Mouse (Mus musculus): ENCODE measurements around the gene Zfp710. TPM values are rescaled to one million over a fixed set of nuclear protein-coding genes. Genes with fewer than 3 reads are reported as not detected.
A peak's percentile ranks its signal among the peaks of the same experiment; 100 is the strongest.

The Zfp710 gene
- polyA plus RNA-seq, 1 experiment from 2014 or later = 5.9 TPM

- ATAC-seq (no peak), DNase-seq (no peak)
- Histone ChIP-seq H3K9ac (replicated peaks) (no peak overlapping the region), H3K4me3 (ENCODE audit: low read depth, low read length) (no peak overlapping the region), H3K4me1 (ENCODE audit: insufficient read depth) (peaks cover 61% of the 10 kb centered on the region), H3K27me3 (ENCODE audit: insufficient read depth, low read length) (no peaks in the 10 kb centered on the region), H3K9me3 (ENCODE audit: low read length) (no peaks in the 10 kb centered on the region), H3K4me2 (ENCODE audit: low read depth, low read length) (no peak overlapping the region), H3K36me3 (replicated peaks; ENCODE audit: insufficient read depth, low read length) (no peaks in the 10 kb centered on the region; the same call in 1 of the 2 replicates), H3K27ac (ENCODE audit: low read depth) (peak overlapping the region; percentile 16; the same call in 1 of the 2 replicates)
- 79% methylated on average over 8 of the region's 8 CpGs for WGBS (ENCODE audit: insufficient replicate concordance)
- TF ChIP-seq EP300 (IDR thresholded peaks at IDR 0.05; ENCODE audit: low read depth) = no peak
- TF ChIP-seq CTCF (IDR thresholded peaks at IDR 0.05; ENCODE audit: low read depth) = no peak
Observed at GRCm38 (mm10) chr7:80030987-80031386, 6.4 kb downstream of the Zfp710 start.

- Histone ChIP-seq H3K4me2 (ENCODE audit: low read depth, low read length) (no peak overlapping the region), H3K27me3 (ENCODE audit: insufficient read depth, low read length) (no peaks in the 10 kb centered on the region), H3K36me3 (replicated peaks; ENCODE audit: insufficient read depth, low read length) (no peaks in the 10 kb centered on the region; the same call in 1 of the 2 replicates), H3K27ac (ENCODE audit: low read depth) (peak overlapping the region; percentile 92; the same call in 1 of the 2 replicates), H3K4me1 (ENCODE audit: insufficient read depth) (peaks cover 61% of the 10 kb centered on the region), H3K4me3 (ENCODE audit: low read depth, low read length) (no peak overlapping the region), H3K9me3 (ENCODE audit: low read length) (no peaks in the 10 kb centered on the region), H3K9ac (replicated peaks) (no peak overlapping the region)
- DNase-seq (no peak), ATAC-seq (no peak)
- 72% methylated on average over 10 of the region's 10 CpGs for WGBS (ENCODE audit: insufficient replicate concordance)
- TF ChIP-seq CTCF (IDR thresholded peaks at IDR 0.05; ENCODE audit: low read depth) = no peak
- TF ChIP-seq EP300 (IDR thresholded peaks at IDR 0.05; ENCODE audit: low read depth) = no peak
Observed at GRCm38 (mm10) chr7:80031478-80031877, 6.9 kb downstream of the Zfp710 start.

DNA sequence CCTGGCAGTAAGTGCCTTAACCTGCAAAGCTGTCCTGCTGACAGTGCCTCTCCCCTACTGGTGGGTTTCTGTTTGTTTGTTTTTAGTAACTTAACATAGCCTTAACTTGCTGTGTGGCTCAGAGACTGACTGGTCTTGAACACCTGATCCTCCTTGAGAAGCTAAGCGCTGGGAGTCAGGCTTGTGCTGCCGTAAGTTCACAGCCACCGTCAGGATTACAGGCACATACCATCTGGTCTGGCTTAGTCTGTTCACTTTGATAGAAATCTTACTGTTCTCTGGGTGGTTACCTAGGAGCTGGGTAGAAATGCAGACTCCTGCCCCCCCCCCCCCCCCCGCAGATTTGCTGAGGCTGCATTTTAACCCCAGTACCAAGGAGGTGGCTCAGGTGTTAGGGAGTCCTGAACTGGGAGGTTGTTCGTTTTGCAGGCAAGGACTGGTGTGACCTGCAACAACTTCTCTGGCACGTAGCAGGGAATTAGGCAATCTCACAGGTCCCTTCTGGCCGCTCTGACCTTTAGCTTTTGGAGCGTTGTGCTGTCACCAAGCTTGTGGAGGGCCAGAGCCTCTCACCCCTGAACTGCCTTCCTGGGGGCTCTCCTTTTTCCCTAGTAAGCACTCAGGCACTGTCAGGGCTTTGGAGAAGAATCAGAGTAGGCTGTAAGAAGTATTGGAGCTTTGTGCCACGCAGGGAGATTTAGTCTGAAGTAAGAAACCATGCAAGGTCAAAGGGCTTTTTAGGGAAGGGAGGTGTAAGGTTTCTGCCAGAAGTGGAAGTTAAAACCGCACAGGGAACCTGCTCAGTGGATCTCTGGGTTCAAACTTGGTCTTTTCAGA lies 7.8 kb downstream of the Zfp710 start:
- H3K27ac ChIP-seq (ENCODE audit: low read depth) = peak overlapping the region; percentile 92
- peak overlapping the region; percentile 61 for H3K4me2 ChIP-seq (ENCODE audit: low read depth, low read length)
- peak overlapping the region; percentile 48 for H3K9ac ChIP-seq (replicated peaks)
- H3K4me1 ChIP-seq (ENCODE audit: insufficient read depth) = peaks cover 61% of the 10 kb centered on the region
- DNase-seq = peak; percentile 61
- H3K36me3 ChIP-seq (replicated peaks; ENCODE audit: insufficient read depth, low read length) = no peaks in the 10 kb centered on the region; the same call in 1 of the 2 replicates
- peak overlapping the region; percentile 4 for H3K4me3 ChIP-seq (ENCODE audit: low read depth, low read length)
- no peaks in the 10 kb centered on the region for H3K27me3 ChIP-seq (ENCODE audit: insufficient read depth, low read length)
- ATAC-seq = peak; percentile 73
- H3K9me3 ChIP-seq (ENCODE audit: low read length) = no peaks in the 10 kb centered on the region
- TF ChIP-seq EP300 (IDR thresholded peaks at IDR 0.05; ENCODE audit: low read depth) = no peak
- TF ChIP-seq CTCF (IDR thresholded peaks at IDR 0.05; ENCODE audit: low read depth) = no peak
- 18% methylated on average over 9 of the region's 10 CpGs for WGBS (ENCODE audit: insufficient replicate concordance)

DNA sequence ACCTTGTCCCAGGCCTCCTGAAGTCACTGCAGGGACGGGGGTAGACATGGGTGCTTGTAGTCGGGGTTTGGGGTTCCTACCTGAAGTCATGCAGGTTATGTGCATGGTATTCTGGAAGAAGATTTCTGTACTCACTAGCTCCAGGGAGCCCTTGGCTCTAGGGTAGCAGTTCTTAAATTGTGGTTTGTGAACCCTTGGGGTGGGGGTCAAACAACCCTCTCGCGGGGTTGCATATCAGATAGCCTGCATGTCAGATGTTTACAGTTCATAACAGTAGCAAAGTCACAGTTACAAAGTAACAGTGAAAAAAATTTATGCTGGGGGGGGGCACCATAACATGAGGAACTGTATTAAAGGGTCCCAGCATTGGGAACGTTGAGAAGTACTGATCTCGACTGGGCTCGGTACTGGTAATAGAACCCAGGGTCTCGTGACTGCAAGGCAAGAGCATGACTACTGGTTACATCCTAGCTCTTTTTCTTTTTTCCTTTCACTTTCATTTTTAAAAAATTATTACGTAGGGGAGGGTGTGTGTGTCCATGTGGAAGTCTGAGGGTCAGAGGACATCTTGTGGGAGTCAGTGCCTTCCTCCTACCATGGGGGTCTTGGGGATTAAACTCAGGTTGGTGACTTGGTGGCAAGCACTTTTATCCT lies 8.6 kb downstream of the Zfp710 start:
- WGBS (ENCODE audit: insufficient replicate concordance) = 13% methylated on average over 9 of the region's 9 CpGs
- H3K4me2 ChIP-seq (ENCODE audit: low read depth, low read length) = peak overlapping the region; percentile 61
- TF ChIP-seq EP300 (IDR thresholded peaks at IDR 0.05; ENCODE audit: low read depth) (peak; percentile 49), CTCF (IDR thresholded peaks at IDR 0.05; ENCODE audit: low read depth) (no peak)
- no peaks in the 10 kb centered on the region for H3K27me3 ChIP-seq (ENCODE audit: insufficient read depth, low read length)
- DNase-seq = no peak
- no peaks in the 10 kb centered on the region for H3K9me3 ChIP-seq (ENCODE audit: low read length)
- peaks cover 66% of the 10 kb centered on the region for H3K4me1 ChIP-seq (ENCODE audit: insufficient read depth)
- peak overlapping the region; percentile 4 for H3K4me3 ChIP-seq (ENCODE audit: low read depth, low read length)
- ATAC-seq = peak; percentile 50
- H3K36me3 ChIP-seq (replicated peaks; ENCODE audit: insufficient read depth, low read length) = no peaks in the 10 kb centered on the region; the same call in 1 of the 2 replicates
- H3K9ac ChIP-seq (replicated peaks) = peak overlapping the region; percentile 48
- peak overlapping the region; percentile 92 for H3K27ac ChIP-seq (ENCODE audit: low read depth)

DNA sequence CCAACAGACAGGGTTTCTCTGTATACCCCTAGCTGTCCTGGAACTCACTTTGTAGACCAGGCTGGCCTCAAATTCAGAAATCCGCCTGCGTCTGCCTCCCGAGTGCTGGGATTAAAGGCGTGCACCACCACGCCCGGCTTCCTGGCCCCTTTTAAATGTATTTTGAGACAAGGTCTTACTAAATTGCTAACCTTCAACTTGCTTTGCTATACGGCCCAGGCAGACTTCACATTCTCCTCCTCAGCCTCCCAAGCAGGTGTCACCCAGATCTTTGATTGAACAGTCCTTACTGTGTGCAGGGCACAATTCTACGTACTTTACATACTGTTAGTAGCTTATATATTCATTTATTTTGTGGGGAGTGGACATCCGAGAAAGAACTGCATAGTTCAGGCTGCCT lies 9.2 kb downstream of the Zfp710 start:
- ATAC-seq (no peak), DNase-seq (no peak)
- H3K9me3 ChIP-seq (ENCODE audit: low read length) = no peaks in the 10 kb centered on the region
- peak overlapping the region; percentile 92 for H3K27ac ChIP-seq (ENCODE audit: low read depth)
- WGBS (ENCODE audit: insufficient replicate concordance) = 69% methylated on average over 9 of the region's 9 CpGs
- H3K27me3 ChIP-seq (ENCODE audit: insufficient read depth, low read length) = no peaks in the 10 kb centered on the region
- TF ChIP-seq CTCF (IDR thresholded peaks at IDR 0.05; ENCODE audit: low read depth) = no peak
- TF ChIP-seq EP300 (IDR thresholded peaks at IDR 0.05; ENCODE audit: low read depth) = no peak
- no peak overlapping the region for H3K9ac ChIP-seq (replicated peaks)
- peaks cover 65% of the 10 kb centered on the region for H3K4me1 ChIP-seq (ENCODE audit: insufficient read depth)
- H3K4me2 ChIP-seq (ENCODE audit: low read depth, low read length) = peak overlapping the region; percentile 61
- H3K4me3 ChIP-seq (ENCODE audit: low read depth, low read length) = peak overlapping the region; percentile 4; the same call in 1 of the 2 replicates
- H3K36me3 ChIP-seq (replicated peaks; ENCODE audit: insufficient read depth, low read length) = no peaks in the 10 kb centered on the region; the same call in 1 of the 2 replicates

- H3K27ac ChIP-seq (ENCODE audit: low read depth) = peak overlapping the region; percentile 76
- no peak overlapping the region for H3K9ac ChIP-seq (replicated peaks)
- TF ChIP-seq CTCF (IDR thresholded peaks at IDR 0.05; ENCODE audit: low read depth) = no peak
- TF ChIP-seq EP300 (IDR thresholded peaks at IDR 0.05; ENCODE audit: low read depth) = no peak
- peaks cover 2% of the 10 kb centered on the region; the same call in 1 of the 2 replicates for H3K36me3 ChIP-seq (replicated peaks; ENCODE audit: insufficient read depth, low read length)
- H3K4me1 ChIP-seq (ENCODE audit: insufficient read depth) = peaks cover 53% of the 10 kb centered on the region
- H3K9me3 ChIP-seq (ENCODE audit: low read length) = no peaks in the 10 kb centered on the region
- H3K4me2 ChIP-seq (ENCODE audit: low read depth, low read length) = peak overlapping the region; percentile 14; the same call in 1 of the 2 replicates
- DNase-seq (no peak), ATAC-seq (no peak)
- WGBS (ENCODE audit: insufficient replicate concordance) = 61% methylated on average over 6 of the region's 6 CpGs
- no peaks in the 10 kb centered on the region for H3K27me3 ChIP-seq (ENCODE audit: insufficient read depth, low read length)
- no peak overlapping the region for H3K4me3 ChIP-seq (ENCODE audit: low read depth, low read length)
Observed at GRCm38 (mm10) chr7:80035086-80035485, 10.5 kb downstream of the Zfp710 start.

Data from liver, postnatal 0 days (tissue).